Mouse (Mus musculus) kidney, embryonic 14.5 days (tissue): Measurements from ENCODE around the gene Igfn1. TPM values are rescaled to one million over a fixed set of nuclear protein-coding genes. Genes with fewer than 3 reads are reported as not detected.

Experiments
- ATAC-seq: fragments of 200-750 bp; cut with Nextera tagmentation; 2 replicates; pipeline ENCODE4 v1.8.0; 2017; ENCODE audit warnings: moderate number of reproducible peaks, mild to moderate bottlenecking, moderate TSS enrichment, moderate library complexity; ENCODE audit not compliant: low FRiP score, low TSS enrichment
- H3K27ac ChIP-seq: fragments of 300-500 bp; sonication (generic); 2 replicates; pipeline ENCODE4 v1.5.1; 2014; ENCODE audit warnings: low read depth, mild to moderate bottlenecking, low read length, moderate library complexity, mixed read lengths
- H3K27me3 ChIP-seq: fragments of 300-500 bp; sonication (generic); 2 replicates; pipeline ENCODE4 v1.6.1; 2014; ENCODE audit warnings: mild to moderate bottlenecking, low read length; ENCODE audit not compliant: control insufficient read depth, insufficient read depth
- H3K36me3 ChIP-seq: fragments of 300-500 bp; sonication (generic); 2 replicates; pipeline ENCODE4 v1.6.1; 2014; ENCODE audit warnings: low read length, mixed read lengths; ENCODE audit not compliant: control insufficient read depth, insufficient read depth
- H3K4me1 ChIP-seq: fragments of 300-500 bp; sonication (generic); 2 replicates; pipeline ENCODE4 v1.6.1; 2014; ENCODE audit warnings: low read length, mixed read lengths; ENCODE audit not compliant: control insufficient read depth, insufficient read depth
- H3K4me2 ChIP-seq: fragments of 300-500 bp; sonication (generic); replicated peaks from 2 replicates; pipeline ENCODE4 v1.6.1; 2014; ENCODE audit warnings: low read depth, mild to moderate bottlenecking, low read length
- H3K4me3 ChIP-seq: fragments of 300-500 bp; sonication (generic); 2 replicates; pipeline ENCODE4 v1.5.1; 2014; ENCODE audit warnings: mild to moderate bottlenecking, low read length
- H3K9ac ChIP-seq: fragments of 300-500 bp; sonication (generic); 2 replicates; pipeline ENCODE4 v1.6.1; 2014; ENCODE audit warnings: low read depth, mild to moderate bottlenecking, low read length, moderate library complexity
- H3K9me3 ChIP-seq: fragments of 300-500 bp; sonication (generic); 2 replicates; pipeline ENCODE4 v1.6.1; 2016; ENCODE audit warnings: low read length; ENCODE audit not compliant: control insufficient read depth
- WGBS: fragments of 180-500 bp; shearing (Covaris S2); extraction: QIAGEN DNeasy Blood & Tissue Kit; methylation state at CpG from one replicate; pipeline ENCODE4 v1.1.7; 2014; 5-methylcytosine and 5-hydroxymethylcytosine counted together
- polyA plus RNA-seq: library from polyadenylated mRNA; unstranded; fragments of >200 nt; fragmentation: Nextera tagmentation; extraction: Ambion mirVana; gene quantifications from 2 replicates; pipeline ENCODE4 v1.2.1, GENCODE M21; 2014

Gene Igfn1
- polyA plus RNA-seq, 1 experiment from 2014 or later, result not detected

DNA sequence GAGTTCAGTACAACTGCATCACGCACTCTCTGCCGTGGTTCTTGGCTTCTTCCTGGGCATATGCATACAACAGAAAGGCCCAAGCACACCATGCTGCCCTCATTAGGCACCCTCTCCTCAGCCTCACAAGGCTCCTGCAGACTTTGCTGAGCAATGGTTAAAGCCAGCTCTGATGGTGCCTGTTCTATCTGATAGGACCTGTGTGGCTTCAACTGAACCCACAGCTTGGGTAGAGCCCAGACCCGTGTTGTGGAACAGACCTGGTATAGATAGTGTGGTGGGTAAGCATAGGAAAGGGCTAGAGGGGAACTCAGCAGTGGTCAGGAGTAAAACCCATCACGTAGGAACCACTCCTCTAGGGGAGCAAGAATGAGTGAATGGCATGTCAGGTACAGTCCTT lies 92.5 kb downstream of the Igfn1 start:
- Histone ChIP-seq H3K9me3 (no peaks in the 10 kb centered on the region), H3K27ac (no peak overlapping the region), H3K9ac (no peak overlapping the region), H3K4me1 (no peaks in the 10 kb centered on the region; the same call in 1 of the 2 replicates), H3K36me3 (no peaks in the 10 kb centered on the region), H3K4me2 (no peak overlapping the region), H3K27me3 (peaks cover 27% of the 10 kb centered on the region), H3K4me3 (no peak overlapping the region)
- WGBS, result 74% methylated on average over 4 of the region's 4 CpGs
- no peak for ATAC-seq

GRCm38 (mm10) chr1:135909381-135909780 lies 96.8 kb downstream of the Igfn1 start:
- Histone ChIP-seq H3K9ac (no peak overlapping the region), H3K27ac (no peak overlapping the region), H3K4me2 (no peak overlapping the region), H3K9me3 (no peaks in the 10 kb centered on the region), H3K27me3 (no peaks in the 10 kb centered on the region; the same call in 1 of the 2 replicates), H3K36me3 (no peaks in the 10 kb centered on the region), H3K4me1 (no peaks in the 10 kb centered on the region; the same call in 1 of the 2 replicates), H3K4me3 (no peak overlapping the region)
- 7% methylated on average over 6 of the region's 6 CpGs for WGBS
- no peak for ATAC-seq

DNA sequence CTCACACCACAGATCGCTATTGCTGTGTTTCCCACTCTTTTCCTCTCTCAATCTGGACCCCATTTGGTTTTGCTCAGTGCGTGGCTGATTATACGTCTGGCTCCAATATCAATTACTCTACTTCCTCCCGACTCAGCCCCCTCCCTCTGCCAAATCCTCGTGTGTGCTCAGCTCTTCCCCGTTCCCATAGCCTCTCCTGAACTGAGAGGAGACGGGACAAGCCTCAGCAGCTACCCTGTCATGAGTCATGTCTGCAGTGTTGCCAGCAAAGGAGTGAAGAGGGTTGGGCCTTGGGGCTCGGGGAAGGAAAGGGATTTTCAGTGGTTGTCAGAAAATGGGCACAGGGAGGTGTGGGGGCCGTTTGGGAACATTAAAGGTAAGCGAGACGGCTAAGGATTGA lies 99.4 kb downstream of the Igfn1 start:
- H3K9me3 ChIP-seq, result no peaks in the 10 kb centered on the region
- H3K27ac ChIP-seq, result no peak overlapping the region
- no peaks in the 10 kb centered on the region; the same call in 1 of the 2 replicates for H3K4me1 ChIP-seq
- no peaks in the 10 kb centered on the region for H3K36me3 ChIP-seq
- no peaks in the 10 kb centered on the region for H3K27me3 ChIP-seq
- WGBS, result 48% methylated on average over 11 of the region's 11 CpGs
- no peak overlapping the region for H3K4me2 ChIP-seq
- no peak for ATAC-seq
- H3K4me3 ChIP-seq, result no peak overlapping the region
- H3K9ac ChIP-seq, result no peak overlapping the region

Other genes with a start within 250 kb of the Igfn1 start
- 85.6 and 102 TPM in 2 replicates for gene Phlda3, start 240.2 kb downstream of the Igfn1 start, polyA plus RNA-seq
- 18.3 and 20.3 TPM in 2 replicates for gene Tnni1, start 226.9 kb downstream of the Igfn1 start, polyA plus RNA-seq
- 12.1 and 19.5 TPM in 2 replicates for gene Lad1, start 187.7 kb downstream of the Igfn1 start, polyA plus RNA-seq
- gene Tnnt2, start 170.0 kb downstream of the Igfn1 start, polyA plus RNA-seq, result 2.0 and 2.3 TPM in 2 replicates
- gene Pkp1, start 87.1 kb downstream of the Igfn1 start, polyA plus RNA-seq, result 0.10 TPM in 1 of 2 replicates, not detected in the other
- 123 and 230 TPM in 2 replicates for gene Tmem9, start 1.8 kb upstream of the Igfn1 start, polyA plus RNA-seq
- gene Ascl5, start 44.5 kb upstream of the Igfn1 start, polyA plus RNA-seq, result not detected in 2 replicates
- not detected in 2 replicates for gene Cacna1s, start 46.4 kb upstream of the Igfn1 start, polyA plus RNA-seq
- gene Kif21b, start 125.0 kb upstream of the Igfn1 start, polyA plus RNA-seq, result 3.2 and 3.3 TPM in 2 replicates
- gene Mroh3, start 206.5 kb upstream of the Igfn1 start, polyA plus RNA-seq, result 0.21 and 0.43 TPM in 2 replicates
- gene Inava, start 227.9 kb upstream of the Igfn1 start, polyA plus RNA-seq, result 10.4 and 22.8 TPM in 2 replicates